Mouse (Mus musculus): ENCODE results near the gene Nrcam. TPM values are rescaled to one million over a fixed set of nuclear protein-coding genes. Genes with fewer than 3 reads are reported as not detected.

The Nrcam gene
- total RNA-seq, 1 experiment from 2014 or later: not detected

GRCm38 (mm10) chr12:44346143-44346542, 17.5 kb downstream of the Nrcam start:
- no peak for ATAC-seq (ENCODE audit: extremely low read depth, insufficient number of reproducible peaks, low FRiP score, poor library complexity, severe bottlenecking)

GRCm38 (mm10) chr12:44355116-44355515, 26.4 kb downstream of the Nrcam start:
- ATAC-seq (ENCODE audit: extremely low read depth, insufficient number of reproducible peaks, low FRiP score, poor library complexity, severe bottlenecking): no peak

GRCm38 (mm10) chr12:44357460-44357859, 28.8 kb downstream of the Nrcam start:
- no peak for ATAC-seq (ENCODE audit: extremely low read depth, insufficient number of reproducible peaks, low FRiP score, poor library complexity, severe bottlenecking)

- no peak for ATAC-seq (ENCODE audit: extremely low read depth, insufficient number of reproducible peaks, low FRiP score, poor library complexity, severe bottlenecking)
Measured at GRCm38 (mm10) chr12:44357881-44358280, 29.2 kb downstream of the Nrcam start.

GRCm38 (mm10) chr12:44371076-44371710, 42.5 kb downstream of the Nrcam start:
- ATAC-seq (ENCODE audit: extremely low read depth, insufficient number of reproducible peaks, low FRiP score, poor library complexity, severe bottlenecking): no peak

- ATAC-seq (ENCODE audit: extremely low read depth, insufficient number of reproducible peaks, low FRiP score, poor library complexity, severe bottlenecking): no peak
Measured at GRCm38 (mm10) chr12:44375956-44376355, 47.3 kb downstream of the Nrcam start.

- no peak for ATAC-seq (ENCODE audit: extremely low read depth, insufficient number of reproducible peaks, low FRiP score, poor library complexity, severe bottlenecking)
Measured at GRCm38 (mm10) chr12:44378431-44379161, 49.9 kb downstream of the Nrcam start.

- no peak for ATAC-seq (ENCODE audit: extremely low read depth, insufficient number of reproducible peaks, low FRiP score, poor library complexity, severe bottlenecking)
Measured at GRCm38 (mm10) chr12:44380805-44381204, 52.1 kb downstream of the Nrcam start.

GRCm38 (mm10) chr12:44386398-44386797, 57.7 kb downstream of the Nrcam start:
- no peak for ATAC-seq (ENCODE audit: extremely low read depth, insufficient number of reproducible peaks, low FRiP score, poor library complexity, severe bottlenecking)

GRCm38 (mm10) chr12:44388220-44388619, 59.5 kb downstream of the Nrcam start:
- no peak for ATAC-seq (ENCODE audit: extremely low read depth, insufficient number of reproducible peaks, low FRiP score, poor library complexity, severe bottlenecking)

GRCm38 (mm10) chr12:44390391-44391137, 61.9 kb downstream of the Nrcam start:
- no peak for ATAC-seq (ENCODE audit: extremely low read depth, insufficient number of reproducible peaks, low FRiP score, poor library complexity, severe bottlenecking)

GRCm38 (mm10) chr12:44394901-44395300, 66.2 kb downstream of the Nrcam start:
- ATAC-seq (ENCODE audit: extremely low read depth, insufficient number of reproducible peaks, low FRiP score, poor library complexity, severe bottlenecking): no peak

- no peak for ATAC-seq (ENCODE audit: extremely low read depth, insufficient number of reproducible peaks, low FRiP score, poor library complexity, severe bottlenecking)
Measured at GRCm38 (mm10) chr12:44397782-44398181, 69.1 kb downstream of the Nrcam start.

GRCm38 (mm10) chr12:44402134-44402533, 73.4 kb downstream of the Nrcam start:
- ATAC-seq (ENCODE audit: extremely low read depth, insufficient number of reproducible peaks, low FRiP score, poor library complexity, severe bottlenecking): no peak

- no peak for ATAC-seq (ENCODE audit: extremely low read depth, insufficient number of reproducible peaks, low FRiP score, poor library complexity, severe bottlenecking)
Measured at GRCm38 (mm10) chr12:44403270-44403669, 74.6 kb downstream of the Nrcam start.

GRCm38 (mm10) chr12:44403731-44404424, 75.2 kb downstream of the Nrcam start:
- ATAC-seq (ENCODE audit: extremely low read depth, insufficient number of reproducible peaks, low FRiP score, poor library complexity, severe bottlenecking): no peak

GRCm38 (mm10) chr12:44409786-44410185, 81.1 kb downstream of the Nrcam start:
- no peak for ATAC-seq (ENCODE audit: extremely low read depth, insufficient number of reproducible peaks, low FRiP score, poor library complexity, severe bottlenecking)

- ATAC-seq (ENCODE audit: extremely low read depth, insufficient number of reproducible peaks, low FRiP score, poor library complexity, severe bottlenecking): no peak
Measured at GRCm38 (mm10) chr12:44411031-44411430, 82.3 kb downstream of the Nrcam start.

GRCm38 (mm10) chr12:44422154-44422866, 93.6 kb downstream of the Nrcam start:
- ATAC-seq (ENCODE audit: extremely low read depth, insufficient number of reproducible peaks, low FRiP score, poor library complexity, severe bottlenecking): no peak

All from neutrophil, adult 5-6 weeks (primary cell).